Mouse (Mus musculus) urinary bladder, adult 2 months (tissue): Measurements from ENCODE around the gene Arl15. TPM values are rescaled to one million over a fixed set of nuclear protein-coding genes. Genes with fewer than 3 reads are reported as not detected.

ENCODE experiments used
- DNase-seq: peaks from one replicate; pipeline ENCODE4 v3.0.0; 2022; ENCODE audit warnings: low spot score
- polyA plus RNA-seq: library from polyadenylated mRNA; depleted of rRNA; stranded (reverse); fragments of >200 nt; gene quantifications from 2 replicates; pipeline ENCODE4 v1.2.3, GENCODE M21; 2012

Arl15 gene
- polyA plus RNA-seq, 1 experiment, result 2.8 TPM

DNA sequence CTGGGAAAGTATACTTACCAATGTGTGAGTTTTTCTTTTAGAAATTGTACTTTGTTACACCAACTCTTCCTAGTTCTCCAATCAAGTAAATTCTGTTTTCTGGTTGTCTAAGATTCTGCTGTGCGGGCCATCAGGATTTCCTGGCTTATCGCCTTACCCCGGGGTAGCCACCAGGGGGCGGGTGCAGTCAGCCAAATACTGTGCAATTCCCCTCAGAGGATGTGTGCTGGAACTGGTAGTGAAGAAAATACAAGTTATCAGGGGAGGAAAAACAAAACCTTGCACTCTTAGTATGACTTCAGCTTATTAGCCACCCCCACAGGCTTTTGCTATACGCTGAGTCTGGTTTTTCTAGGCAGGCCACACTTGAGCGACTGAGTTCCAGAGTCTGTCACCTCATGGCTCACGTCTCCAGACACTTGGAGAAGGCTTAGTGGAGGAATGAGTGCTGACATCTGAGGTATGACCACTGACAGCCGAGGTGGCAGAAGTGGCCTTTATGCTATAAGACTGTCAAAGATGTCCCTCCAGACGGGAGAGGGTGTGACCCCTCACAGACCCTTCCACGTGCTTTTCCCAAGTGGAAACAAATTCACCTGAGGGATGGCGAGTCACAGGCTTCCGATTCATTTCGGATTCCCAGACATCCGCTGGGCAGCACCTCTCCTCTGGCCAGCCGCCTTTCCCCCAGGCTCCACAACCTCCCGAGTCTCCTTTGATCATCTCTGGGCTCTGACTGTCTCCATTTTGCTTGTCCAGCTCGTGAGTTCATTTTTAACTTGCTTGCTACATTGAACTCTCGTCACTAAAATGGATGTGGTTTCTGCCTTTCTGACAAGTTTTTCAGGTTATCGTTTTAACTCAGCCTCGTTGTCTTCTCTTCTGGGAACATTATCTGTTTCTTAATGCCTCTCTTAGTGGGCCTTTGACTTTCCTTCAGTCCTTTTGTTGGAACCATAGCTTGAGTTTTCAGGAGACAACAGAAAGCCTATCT lies 75.2 kb downstream of the Arl15 start:
- DNase-seq, result no peak

DNA sequence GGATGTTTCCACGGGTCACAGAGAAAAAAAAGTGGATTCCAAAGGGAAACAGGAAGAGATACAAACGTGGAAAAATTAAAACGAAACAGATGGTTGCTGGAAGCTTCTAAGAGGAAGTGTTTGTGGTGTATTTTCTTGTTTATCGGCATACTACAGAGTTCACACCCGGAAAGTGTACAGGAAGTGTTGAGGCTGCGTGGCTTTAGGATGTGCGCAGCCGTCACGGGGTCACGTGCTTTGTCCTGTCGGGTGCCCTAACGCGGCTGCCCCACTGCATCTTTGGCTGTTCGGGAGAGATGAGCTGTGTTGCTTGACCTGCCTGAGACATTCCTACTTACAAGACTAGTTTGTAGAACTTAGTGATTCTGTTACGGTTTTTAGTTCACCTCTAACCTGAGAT lies 76.1 kb downstream of the Arl15 start:
- DNase-seq, result no peak

DNA sequence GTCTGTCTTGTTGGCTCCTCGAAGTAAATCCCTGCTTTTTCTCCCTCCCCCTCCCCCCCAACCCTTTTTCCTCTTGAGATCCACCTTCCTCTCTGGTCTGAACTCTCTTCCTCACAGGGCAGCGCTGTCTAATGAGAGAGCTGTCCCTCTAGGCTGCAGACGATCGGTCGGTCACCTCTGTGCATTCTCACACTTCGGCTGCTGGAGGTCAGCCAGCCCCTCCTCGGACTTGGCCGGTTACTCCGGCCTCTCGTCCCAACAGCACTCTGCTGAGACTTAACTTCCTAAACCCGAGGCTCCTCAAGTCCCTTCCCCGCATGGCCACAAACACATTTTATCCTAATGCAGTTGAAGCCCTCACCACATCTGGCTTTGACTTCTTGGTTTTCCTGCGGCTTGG lies 77.5 kb downstream of the Arl15 start:
- no peak for DNase-seq

DNA sequence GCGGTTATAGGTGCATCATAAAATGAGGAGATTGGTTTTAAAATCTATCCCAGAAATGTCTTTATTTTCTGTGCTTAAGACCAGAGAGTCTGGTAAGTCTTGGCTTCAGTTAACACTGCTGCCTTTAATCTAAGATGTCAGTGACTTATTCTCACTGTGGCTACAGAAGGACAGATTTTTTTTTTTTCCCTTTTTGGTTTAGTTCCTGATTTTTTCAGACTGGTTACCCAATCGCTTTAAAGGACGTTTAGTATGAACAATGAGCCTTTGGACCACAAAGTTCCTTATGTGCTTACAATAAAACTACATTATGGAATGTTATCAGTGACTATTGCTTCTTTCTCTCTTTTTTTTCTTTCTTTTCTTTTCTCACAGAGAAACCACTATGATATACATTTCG lies 81.4 kb downstream of the Arl15 start:
- no peak for DNase-seq

DNA sequence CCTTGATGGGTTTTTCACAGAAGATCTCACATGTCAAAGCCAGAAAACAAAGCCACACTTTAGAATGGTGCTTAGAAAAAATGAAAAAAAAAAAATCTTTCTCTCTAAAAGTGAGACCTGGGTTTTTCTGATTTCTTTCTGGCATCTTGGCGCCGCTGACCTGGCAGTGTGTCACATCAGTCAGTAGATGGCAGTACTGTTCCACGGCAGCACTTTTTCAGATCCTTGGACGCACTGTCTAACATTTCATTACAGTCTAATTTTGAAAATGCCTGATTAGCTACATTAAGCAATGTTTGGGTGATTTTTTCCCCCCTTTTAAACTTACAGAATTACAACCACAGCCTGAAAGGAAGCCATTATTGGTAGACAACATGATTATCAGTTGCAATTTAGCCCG lies 83.1 kb downstream of the Arl15 start:
- no peak for DNase-seq

DNA sequence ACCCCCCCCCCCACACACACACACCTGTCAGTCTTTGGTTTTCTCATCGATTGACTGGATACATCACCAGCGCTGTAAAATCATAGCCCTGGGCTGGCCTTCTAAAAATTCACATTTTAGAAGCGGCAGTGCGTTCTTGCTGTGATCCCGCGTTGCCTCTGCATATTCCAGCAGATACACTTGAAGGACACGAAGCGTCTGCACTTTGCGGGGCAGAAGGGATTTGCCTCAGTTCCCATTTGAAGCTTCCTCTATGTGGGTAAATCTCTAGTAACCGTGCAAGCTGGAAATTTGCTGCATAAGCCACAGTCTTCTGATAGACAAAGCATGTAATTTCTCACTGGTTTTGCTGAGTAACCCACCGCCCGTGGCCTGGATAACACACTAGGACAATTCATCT lies 84.3 kb downstream of the Arl15 start:
- DNase-seq, result no peak

DNA sequence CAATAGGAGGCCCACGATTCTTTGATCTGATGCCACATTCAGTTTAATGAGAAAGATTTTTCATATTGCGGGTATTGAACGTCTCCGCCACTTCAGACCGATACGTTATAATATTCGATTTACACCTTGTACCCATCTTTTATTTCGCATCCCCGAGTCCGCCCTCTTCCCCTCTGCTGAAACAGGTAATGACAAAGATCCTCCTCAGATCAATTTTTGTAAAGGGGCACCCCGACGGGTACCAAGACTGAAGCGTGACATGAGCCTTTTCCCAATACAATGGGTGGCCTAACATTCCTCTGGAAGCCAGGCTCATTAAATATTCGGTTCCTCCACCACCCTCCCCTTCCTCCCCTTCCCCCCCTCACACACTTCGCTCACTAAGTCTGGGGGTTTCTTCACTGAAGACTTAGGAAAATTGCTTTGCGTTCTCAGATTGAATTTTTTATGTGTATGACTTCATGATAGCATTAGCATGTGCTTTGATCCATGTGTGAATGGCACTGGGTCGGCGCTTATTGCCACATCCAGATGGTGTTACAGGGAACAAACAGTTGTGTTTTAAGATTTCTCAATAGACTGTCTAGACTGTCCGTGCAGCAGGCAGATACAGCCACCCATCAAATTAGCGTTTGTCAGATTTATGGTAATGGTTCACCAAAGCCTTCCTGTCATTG lies 85.5 kb downstream of the Arl15 start:
- DNase-seq, result no peak

DNA sequence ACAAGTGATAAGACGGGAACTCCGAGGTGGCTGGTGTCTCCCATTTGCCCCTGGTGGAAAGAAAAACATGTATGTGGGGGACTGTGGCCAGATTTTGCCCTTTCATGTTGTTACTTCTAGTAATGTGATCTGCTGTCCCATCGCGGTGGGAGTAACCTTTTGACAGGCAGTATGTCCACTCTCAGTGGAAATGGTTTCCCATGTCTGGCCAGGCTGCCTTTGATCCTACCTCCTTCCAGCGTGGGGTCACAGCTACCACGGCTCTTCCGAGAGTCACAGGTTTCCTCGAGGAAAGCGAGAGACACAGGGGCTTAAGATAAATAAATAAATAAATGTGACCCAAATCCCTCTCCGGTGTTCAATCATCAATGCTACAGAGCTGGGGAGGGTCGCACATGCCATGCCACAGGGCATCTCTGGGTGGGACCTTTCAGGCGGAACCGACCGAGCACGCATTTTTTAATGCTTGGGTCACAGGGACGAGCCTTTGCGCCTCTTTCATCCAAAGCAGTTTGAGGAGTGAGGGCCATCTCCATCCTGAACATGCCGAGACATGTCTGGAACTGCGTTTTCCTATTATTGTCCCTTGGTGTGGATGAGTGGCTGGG lies 86.4 kb downstream of the Arl15 start:
- no peak for DNase-seq

DNA sequence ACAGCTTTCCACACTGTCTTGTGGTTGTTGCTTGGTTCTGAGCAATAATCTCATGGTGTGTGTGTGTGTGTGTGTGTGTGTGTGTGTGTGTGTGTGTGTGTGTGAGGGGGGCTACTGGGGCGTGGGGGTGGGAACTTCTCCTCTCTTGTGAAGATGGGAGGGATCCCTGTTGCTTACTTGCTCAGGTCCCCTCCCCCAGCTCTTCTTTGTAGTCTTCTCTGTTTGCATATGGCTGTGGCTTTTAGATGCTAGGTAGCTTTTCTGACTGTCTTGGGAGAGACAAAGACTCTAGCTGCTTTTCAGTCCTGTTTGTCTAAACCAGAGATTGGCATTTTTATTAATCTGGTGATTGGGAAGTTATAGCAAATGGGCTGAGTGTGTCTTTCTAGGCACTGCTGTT lies 88.7 kb downstream of the Arl15 start:
- no peak for DNase-seq

DNA sequence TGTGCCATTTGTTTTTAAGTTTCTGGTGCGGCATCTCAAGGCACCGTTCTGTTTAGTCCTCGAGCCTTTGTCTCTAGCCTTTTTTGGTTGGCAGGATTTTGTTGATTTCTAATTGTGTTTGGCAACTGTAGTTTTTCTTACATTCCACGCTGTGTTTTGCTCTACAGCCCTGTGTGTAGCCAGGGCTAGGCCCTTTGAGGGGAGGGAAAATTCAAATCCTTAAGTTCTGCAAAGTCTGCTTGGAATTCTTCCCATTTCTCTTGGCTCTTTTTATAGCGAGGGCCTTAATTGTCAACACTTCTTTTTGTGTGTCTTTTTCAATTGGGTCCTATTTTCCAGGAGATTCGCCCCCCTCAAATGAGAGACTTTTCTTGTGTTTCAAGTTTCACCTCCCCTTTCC lies 92.8 kb downstream of the Arl15 start:
- no peak for DNase-seq

DNA sequence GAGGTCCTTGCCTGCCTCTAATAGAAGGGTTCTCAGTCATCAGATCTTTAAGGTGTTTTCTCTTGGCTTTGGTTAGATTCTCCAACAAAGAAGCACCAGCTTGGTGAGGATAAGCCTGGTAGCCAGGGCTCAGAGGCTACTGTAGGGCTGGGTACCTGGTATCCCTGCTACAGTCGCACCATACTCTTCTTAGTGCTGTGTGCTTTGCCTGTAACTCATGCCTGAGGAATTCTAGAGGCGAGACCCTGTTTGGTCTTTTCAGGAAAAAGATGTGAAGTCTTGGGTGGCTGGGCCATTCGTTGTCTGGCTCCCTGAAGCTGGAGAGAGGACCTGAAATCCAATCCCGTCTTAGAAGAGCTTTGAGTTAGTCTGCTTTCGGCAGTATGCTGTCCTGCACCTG lies 93.8 kb downstream of the Arl15 start:
- DNase-seq, result no peak

DNA sequence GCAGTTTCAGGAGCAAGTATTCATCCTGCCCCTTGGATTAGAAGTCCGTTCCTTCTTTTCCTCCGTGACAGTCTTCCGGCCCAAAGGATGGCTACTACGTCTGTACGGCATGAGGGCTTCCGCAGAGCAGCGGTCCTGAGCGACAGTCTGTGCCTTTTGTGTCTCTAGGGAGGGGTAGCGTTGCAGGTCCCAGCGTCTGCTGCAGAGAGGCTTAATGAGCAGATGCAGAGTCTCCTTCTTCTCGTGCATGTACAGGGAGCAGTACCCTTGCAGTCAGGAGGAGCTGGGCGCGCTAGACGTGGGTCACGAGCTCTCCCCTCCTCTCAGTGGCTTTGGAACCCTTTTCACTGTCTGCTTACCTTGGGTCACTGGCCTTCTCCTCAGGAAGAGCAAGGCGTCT lies 94.4 kb downstream of the Arl15 start:
- DNase-seq, result no peak

DNA sequence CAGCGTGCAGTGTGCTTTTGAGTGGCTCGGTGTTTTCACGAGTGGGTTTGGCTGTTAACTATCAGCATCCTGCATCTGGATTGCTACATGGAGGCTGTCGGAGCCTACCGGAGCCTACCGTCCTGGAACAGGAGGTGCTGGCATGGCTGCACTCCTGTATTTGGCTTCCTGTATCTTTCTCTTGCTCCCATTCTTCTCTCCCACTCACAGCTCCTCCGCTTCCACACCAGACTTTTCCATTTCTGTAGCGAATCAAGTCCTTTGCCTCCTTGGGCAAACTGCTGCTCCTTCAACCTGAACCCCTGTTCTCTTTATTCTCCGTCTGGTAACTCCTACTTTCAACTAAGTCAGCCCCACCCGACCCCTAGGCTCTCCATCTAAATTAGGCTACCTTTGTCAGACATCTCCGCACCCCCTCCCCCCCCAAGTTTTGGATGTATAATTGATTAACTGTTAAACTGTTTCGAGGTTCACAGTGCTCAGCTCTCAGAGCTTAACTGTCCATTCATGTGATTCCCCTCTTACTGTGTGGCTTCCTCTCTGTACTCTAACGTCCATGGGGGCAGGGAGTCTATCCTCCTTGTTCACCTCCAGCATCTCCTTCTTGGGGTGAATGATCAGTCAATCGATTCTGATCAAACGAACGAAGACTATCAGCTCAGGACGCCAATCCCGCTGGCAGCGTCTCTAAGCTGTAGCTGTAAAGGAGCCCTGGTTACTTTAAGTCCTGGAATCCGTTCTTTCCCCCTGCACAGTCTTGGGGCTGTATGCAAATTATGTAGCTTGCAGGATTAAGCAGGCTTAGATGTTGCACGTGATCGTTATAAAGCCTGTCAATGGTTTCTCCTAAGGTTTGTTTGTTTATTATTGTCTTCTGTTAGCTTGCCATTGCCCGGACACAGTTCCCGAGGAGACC lies 95.1 kb downstream of the Arl15 start:
- no peak for DNase-seq

DNA sequence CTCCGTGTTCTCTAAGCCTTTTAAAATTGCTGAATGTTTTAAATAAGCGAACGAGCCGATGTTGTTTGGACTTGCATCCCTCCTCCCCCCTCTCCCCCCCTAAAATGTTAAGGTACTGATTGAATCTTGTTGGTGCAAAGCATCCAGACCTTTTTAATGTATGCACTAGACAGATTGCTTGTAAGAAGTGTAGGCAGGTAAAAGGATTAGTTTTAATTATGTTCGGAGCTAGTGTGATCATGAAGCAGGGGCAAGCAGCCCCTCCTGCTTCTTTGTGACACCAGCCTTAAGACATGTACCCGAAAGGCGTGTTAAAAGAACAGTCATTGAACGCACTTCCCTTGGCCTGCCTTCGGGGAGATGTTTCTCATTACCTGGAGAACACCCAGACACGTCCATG lies 102.4 kb downstream of the Arl15 start:
- DNase-seq, result no peak

DNA sequence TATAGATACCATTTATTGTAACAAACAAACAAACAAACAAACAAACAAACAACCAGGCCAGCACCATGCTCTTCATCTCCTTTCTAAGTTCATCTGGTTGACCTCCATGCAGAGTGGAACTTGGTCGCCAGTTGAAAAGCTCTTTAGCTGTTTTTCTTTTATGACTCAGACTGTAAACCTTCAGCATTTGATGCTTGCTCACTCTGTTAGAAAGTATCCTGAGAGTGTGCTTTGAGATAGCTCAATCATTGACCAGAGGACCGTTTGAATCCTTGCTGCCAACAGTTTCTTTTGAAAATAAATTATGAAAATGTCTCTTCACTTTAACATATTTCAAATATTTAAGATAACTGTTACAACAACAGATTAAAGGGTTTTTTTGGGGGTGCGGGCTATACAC lies 103.2 kb downstream of the Arl15 start:
- no peak for DNase-seq

DNA sequence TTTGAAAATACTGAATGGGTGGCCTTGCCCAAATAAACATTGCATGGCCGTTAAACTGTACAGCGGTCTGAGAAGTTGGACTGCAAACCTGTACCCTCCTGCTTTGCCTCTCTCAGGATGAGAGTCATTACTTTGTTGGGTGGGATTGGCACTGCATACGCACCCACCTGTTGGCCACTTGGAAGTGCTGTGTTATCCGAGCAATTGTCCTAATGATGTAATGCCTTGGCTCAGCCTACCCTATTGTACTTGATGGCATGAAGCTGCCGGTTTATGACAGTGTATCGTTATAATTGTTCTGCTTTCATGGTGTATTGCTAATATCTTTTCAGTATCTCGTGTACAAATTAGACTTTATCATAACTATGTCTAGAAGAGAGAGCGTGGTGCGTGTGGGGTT lies 103.6 kb downstream of the Arl15 start:
- DNase-seq, result no peak

DNA sequence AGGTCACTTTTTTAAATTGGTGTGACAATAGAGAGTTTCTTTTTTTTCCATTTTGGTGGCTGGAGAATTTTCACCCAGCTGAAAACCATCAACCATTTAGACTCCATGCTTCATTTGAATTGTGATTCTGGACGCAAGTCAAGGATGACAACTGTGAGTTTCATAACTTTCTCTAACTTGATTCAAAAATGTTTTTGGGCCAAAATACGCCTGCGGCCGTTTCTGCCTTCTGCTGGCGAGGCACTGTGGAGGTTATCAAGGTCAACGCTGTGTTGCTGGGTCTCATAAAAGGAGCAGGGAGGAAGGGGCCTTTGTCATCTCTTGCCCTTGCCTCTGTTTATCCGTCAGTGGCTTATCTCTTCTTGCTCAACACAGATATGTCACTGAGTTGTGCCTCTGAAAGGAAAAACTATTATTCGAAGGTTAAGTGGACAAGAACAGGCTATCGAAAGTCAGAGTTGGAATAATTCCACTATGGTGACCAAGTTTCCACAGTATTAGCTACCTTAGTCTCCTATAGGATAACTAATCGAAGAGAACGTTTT lies 106.8 kb downstream of the Arl15 start:
- DNase-seq, result no peak

DNA sequence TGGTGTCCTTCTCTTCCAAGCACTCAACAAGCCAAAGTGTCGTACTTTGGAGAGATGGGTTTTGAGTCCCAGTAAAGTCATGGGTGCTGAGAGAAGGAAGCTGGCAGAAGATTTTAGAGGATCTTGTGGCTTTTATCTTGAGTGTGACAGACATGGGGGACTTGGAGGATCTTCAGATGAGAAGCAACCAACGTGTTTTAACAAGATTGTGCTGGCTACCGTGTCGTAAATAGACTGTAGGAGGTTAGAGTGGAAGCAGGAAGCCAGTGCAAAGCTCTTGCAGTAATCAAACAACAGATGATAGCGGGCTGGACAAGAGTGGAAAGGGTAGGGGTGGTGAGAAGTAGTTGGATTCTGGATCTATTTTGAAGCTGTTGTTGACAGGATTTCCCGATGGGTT lies 109.0 kb downstream of the Arl15 start:
- no peak for DNase-seq

DNA sequence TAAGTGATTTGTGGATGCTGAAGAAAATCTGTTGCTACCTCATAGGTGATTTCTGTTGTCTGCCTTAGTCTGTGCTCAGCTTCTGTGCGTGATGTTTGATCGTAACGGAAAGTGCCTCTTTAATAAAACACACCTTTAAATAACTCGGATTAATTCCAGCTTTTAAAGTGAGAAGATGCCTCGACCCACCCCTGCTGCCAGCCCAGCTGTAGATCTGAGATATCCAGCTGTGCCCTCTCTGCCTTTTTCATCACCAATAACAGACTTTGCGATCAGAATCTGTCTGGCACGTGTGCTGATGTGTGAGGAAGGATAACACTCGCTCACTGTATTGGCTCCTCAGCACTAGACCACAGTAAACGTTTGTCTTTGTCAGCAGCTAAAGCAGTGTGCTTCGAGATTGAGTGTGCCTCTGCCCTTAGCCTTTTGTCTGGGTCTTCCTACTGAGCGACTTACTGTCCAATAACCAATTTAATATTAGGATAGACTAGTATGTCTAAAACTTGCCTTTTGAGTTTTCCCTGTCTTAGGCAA lies 117.7 kb downstream of the Arl15 start:
- DNase-seq, result no peak

DNA sequence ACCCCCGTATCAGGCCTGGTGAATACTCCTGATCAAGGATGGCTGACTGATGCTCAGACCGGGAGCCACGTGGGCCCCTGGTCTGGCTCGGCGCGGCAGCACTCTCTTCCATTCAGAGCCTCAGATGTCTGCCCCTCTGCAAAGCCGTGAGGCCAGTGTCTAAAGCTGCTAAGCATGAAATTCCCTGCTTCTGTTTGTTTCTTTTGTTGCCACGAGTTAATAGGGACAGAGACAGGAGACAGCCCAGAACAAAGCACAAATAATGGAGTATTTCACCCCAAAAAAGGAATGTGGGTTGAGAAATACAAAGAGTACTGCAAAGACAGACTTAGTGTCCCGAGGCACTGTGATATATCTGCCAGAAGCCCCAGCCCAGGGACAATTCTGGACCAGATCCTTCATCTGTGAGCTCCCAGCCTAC lies 120.3 kb downstream of the Arl15 start:
- DNase-seq, result no peak

DNA sequence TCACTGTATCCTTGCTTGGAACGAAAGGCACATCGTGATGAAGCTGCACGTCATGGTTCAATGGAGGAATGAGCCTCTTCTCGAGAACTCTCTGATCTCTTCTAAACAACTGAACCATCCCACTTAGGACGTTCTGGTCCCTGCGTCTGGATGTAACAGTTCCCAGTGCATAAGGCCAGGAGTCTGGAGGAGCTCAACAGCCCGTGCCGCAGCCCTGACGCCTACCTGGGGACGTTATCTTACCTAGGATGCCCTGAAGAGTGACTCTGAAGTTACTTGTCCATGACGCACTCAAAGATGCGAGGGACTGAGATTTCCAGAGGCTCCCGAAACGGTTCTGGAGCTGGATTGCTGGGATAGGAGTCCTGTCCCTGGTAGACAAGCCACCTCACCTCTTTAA lies 121.4 kb downstream of the Arl15 start:
- no peak for DNase-seq
